Mouse (Mus musculus) heart, embryonic 16.5 days (tissue): ENCODE data around the gene Wdfy1. TPM values are rescaled to one million over a fixed set of nuclear protein-coding genes. Genes with fewer than 3 reads are reported as not detected.

ENCODE experiments used
- ATAC-seq: fragments of 200-750 bp; cut with Nextera tagmentation; replicated peaks from 2 replicates; pipeline ENCODE4 v1.8.0; 2017; ENCODE audit warnings: moderate number of reproducible peaks; ENCODE audit not compliant: insufficient read depth, low FRiP score; ENCODE audit errors: extremely low read depth
- H3K27ac ChIP-seq: fragments of 300-500 bp; sonication (generic); 2 replicates; pipeline ENCODE4 v1.5.1; 2014; ENCODE audit warnings: mild to moderate bottlenecking, low read length, control low read depth, moderate library complexity
- H3K27me3 ChIP-seq: fragments of 300-500 bp; sonication (generic); 2 replicates; pipeline ENCODE4 v1.6.1; 2014; ENCODE audit warnings: low read length, mixed read lengths; ENCODE audit not compliant: control insufficient read depth, insufficient read depth
- H3K36me3 ChIP-seq: fragments of 300-500 bp; sonication (generic); 2 replicates; pipeline ENCODE4 v1.6.1; 2014; ENCODE audit not compliant: control insufficient read depth, insufficient read depth
- H3K4me1 ChIP-seq: fragments of 300-500 bp; sonication (generic); 2 replicates; pipeline ENCODE4 v1.6.1; 2014; ENCODE audit warnings: low read length, mixed read lengths; ENCODE audit not compliant: control insufficient read depth, insufficient read depth
- H3K4me2 ChIP-seq: fragments of 300-500 bp; sonication (generic); 2 replicates; pipeline ENCODE4 v1.6.1; 2014; ENCODE audit warnings: low read depth, mild to moderate bottlenecking, control low read depth, low read length
- H3K4me3 ChIP-seq: fragments of 300-500 bp; sonication (generic); 2 replicates; pipeline ENCODE4 v1.5.1; 2014; ENCODE audit warnings: mild to moderate bottlenecking, control low read depth, low read length
- H3K9ac ChIP-seq: fragments of 300-500 bp; sonication (generic); 2 replicates; pipeline ENCODE4 v1.6.1; 2014; ENCODE audit warnings: low read length, control low read depth
- H3K9me3 ChIP-seq: fragments of 300-500 bp; sonication (generic); replicated peaks from 2 replicates; pipeline ENCODE4 v1.6.1; 2016; ENCODE audit warnings: low read length; ENCODE audit not compliant: control insufficient read depth
- WGBS: fragments of 180-500 bp; shearing (Covaris S2); extraction: QIAGEN DNeasy Blood & Tissue Kit; methylation state at CpG from one replicate; pipeline ENCODE4 v1.1.7; 2014; 5-methylcytosine and 5-hydroxymethylcytosine counted together
- polyA plus RNA-seq: library from polyadenylated mRNA; unstranded; fragments of >200 nt; fragmentation: Nextera tagmentation; extraction: Ambion mirVana; gene quantifications from 2 replicates; pipeline ENCODE4 v1.2.1, GENCODE M21; 2015

The Wdfy1 gene
- 30.0 and 38.5 TPM in 2 replicates for polyA plus RNA-seq

DNA sequence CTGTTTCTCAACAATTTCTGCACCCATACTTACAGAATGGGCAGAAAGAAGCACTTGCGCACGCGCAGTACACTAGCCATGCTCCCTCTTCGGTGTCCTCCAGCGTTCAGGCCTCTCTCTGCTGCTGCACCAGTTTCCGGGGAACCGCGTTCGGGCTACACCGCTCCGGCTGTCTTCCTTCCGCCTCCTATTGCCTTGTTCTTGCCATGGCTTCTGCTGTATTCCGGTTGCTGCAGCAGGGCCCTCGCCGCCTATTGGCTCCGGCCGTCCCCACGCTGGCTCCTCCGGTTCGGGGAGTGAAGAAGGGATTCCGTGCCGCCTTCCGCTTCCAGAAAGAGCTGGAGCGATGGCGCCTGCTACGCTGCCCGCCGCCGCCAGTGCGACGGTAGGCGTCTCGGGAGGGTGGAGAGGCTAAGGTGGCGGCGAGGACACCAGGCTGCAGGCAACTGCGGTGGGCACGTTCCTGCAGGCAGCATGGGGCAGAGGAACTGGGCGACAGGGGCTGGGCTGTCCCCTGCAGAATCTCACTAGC is at the start of gene Wdfy1, which contains the start of gene Mrpl44:
Gene Wdfy1 (minus strand): TSS at position 217 of the 532 bp plus-strand sequence.
Gene Mrpl44 (plus strand): TSS at position 92 of the 532 bp plus-strand sequence.
- no peaks in the 10 kb centered on the region for H3K27me3 ChIP-seq
- H3K36me3 ChIP-seq: peaks cover 29% of the 10 kb centered on the region
- H3K4me2 ChIP-seq: peak within 1 kb of the TSS; percentile 60
- H3K27ac ChIP-seq: peak within 1 kb of the TSS; percentile 91
- peak within 1 kb of the TSS; percentile 99 for H3K4me3 ChIP-seq
- WGBS: under 1% methylated on average over 38 of the region's 38 CpGs
- peak; percentile 99 for ATAC-seq
- H3K4me1 ChIP-seq: peaks cover 6% of the 10 kb centered on the region
- H3K9ac ChIP-seq: peak within 1 kb of the TSS; percentile 97
- H3K9me3 ChIP-seq: no peaks in the 10 kb centered on the region

DNA sequence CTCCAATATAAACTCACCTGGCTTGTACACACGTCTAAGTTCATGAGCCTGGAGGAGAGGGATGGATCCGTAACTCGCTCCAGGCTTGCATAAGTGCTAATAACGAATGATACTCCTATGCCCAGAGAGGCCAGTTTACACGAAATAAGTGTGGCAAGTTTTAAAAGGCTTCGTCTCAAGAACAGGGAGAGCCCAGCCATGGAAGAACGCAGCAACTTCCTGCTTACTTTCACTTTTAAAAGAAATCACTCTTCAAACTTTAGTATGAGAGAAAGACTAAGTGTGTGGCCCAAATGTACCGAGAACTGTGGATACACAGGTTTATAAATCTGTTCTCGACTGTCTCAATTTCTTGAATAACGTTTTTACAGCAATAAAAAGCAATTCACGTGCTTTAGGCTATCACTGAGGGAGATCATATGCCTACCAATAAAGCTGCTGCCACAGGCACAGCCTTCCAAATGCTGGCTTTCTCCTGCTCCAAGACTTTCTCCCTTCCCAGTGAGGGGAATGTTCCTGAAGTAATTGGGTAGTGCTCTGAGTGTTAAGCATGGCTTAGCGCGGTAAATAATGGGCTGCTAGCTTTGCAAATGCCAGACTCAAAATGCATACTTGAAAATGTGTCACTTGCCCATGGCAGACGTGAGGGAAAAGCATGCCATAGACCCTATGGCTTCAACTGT is 48.1 kb upstream of the Wdfy1 start:
- H3K9ac ChIP-seq: no peak overlapping the region
- 0 out of 2 replicates have a peak, but pooled peaks cover 5% of the 10 kb centered on the region for H3K4me1 ChIP-seq
- H3K27ac ChIP-seq: peak overlapping the region; percentile 28; the same call in 1 of the 2 replicates
- H3K4me2 ChIP-seq: peak overlapping the region; percentile 33
- H3K9me3 ChIP-seq: no peaks in the 10 kb centered on the region
- WGBS: 62% methylated on average over 14 of the region's 14 CpGs
- H3K4me3 ChIP-seq: 0 out of 2 replicates have a peak overlapping the region, but pooled peaks have one; percentile 0
- H3K36me3 ChIP-seq: no peaks in the 10 kb centered on the region
- H3K27me3 ChIP-seq: no peaks in the 10 kb centered on the region
- no peak for ATAC-seq

DNA sequence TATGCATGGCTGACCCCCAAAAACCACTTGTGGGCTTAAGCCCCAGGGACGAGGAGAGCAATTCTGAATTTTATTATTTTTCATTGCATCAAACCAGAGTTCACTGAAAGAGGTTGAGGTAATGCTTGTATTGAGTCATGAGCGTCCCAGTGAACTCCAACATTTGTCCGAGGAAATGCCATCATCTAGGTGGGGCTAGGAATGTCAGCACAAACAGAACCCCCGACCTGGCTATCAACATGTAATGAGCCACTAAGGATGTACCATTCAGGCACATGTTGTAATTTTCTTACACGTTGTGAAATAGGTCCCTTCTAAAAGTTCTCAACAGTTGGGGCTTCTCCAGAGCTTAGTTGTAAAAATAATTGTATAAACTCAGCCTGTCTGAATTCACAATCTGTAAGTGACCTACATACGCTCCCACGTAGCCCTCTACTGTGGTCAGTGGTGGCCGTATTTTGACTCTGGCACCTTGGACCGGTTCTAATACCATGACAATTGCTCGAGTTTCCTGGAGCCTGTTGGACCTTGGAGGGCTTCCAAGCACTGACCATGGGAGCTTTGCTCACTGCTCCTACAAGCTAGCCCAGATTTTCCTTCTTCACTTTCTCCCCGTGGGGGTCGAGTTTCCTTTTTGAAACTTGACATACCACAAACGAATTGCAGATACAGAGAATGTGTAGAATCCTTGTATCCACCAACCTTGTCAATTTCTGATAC is 47.0 kb upstream of the Wdfy1 start:
- Histone ChIP-seq H3K4me1 (0 out of 2 replicates have a peak, but pooled peaks cover 5% of the 10 kb centered on the region), H3K36me3 (no peaks in the 10 kb centered on the region), H3K4me3 (no peak overlapping the region), H3K27me3 (no peaks in the 10 kb centered on the region), H3K4me2 (no peak overlapping the region), H3K9ac (no peak overlapping the region), H3K27ac (peak overlapping the region; percentile 15; the same call in 1 of the 2 replicates), H3K9me3 (no peaks in the 10 kb centered on the region)
- ATAC-seq: no peak
- 56% methylated on average over 13 of the region's 13 CpGs for WGBS

GRCm38 (mm10) chr1:79819296-79819879 is 43.4 kb upstream of the Wdfy1 start:
- no peaks in the 10 kb centered on the region for H3K36me3 ChIP-seq
- no peak overlapping the region for H3K4me2 ChIP-seq
- no peak for ATAC-seq
- no peak overlapping the region for H3K4me3 ChIP-seq
- 74% methylated on average over 11 of the region's 11 CpGs for WGBS
- H3K4me1 ChIP-seq: 0 out of 2 replicates have a peak, but pooled peaks cover 5% of the 10 kb centered on the region
- H3K27ac ChIP-seq: no peak overlapping the region; the same call in 1 of the 2 replicates
- H3K9me3 ChIP-seq: no peaks in the 10 kb centered on the region
- no peaks in the 10 kb centered on the region for H3K27me3 ChIP-seq
- H3K9ac ChIP-seq: no peak overlapping the region

GRCm38 (mm10) chr1:79815446-79815845 is 39.5 kb upstream of the Wdfy1 start:
- no peak overlapping the region for H3K27ac ChIP-seq
- no peak overlapping the region for H3K4me3 ChIP-seq
- no peaks in the 10 kb centered on the region for H3K9me3 ChIP-seq
- H3K4me2 ChIP-seq: no peak overlapping the region
- WGBS: 84% methylated on average over 3 of the region's 3 CpGs
- H3K9ac ChIP-seq: no peak overlapping the region
- H3K36me3 ChIP-seq: peaks cover 3% of the 10 kb centered on the region; the same call in 1 of the 2 replicates
- no peaks in the 10 kb centered on the region for H3K27me3 ChIP-seq
- H3K4me1 ChIP-seq: 0 out of 2 replicates have a peak, but pooled peaks cover 2% of the 10 kb centered on the region
- no peak for ATAC-seq

GRCm38 (mm10) chr1:79809447-79809846 is 33.5 kb upstream of the Wdfy1 start:
- 82% methylated on average over 3 of the region's 3 CpGs for WGBS
- H3K4me1 ChIP-seq: peaks cover 6% of the 10 kb centered on the region
- H3K9me3 ChIP-seq: no peaks in the 10 kb centered on the region
- ATAC-seq: no peak
- no peak overlapping the region for H3K9ac ChIP-seq
- H3K4me3 ChIP-seq: no peak overlapping the region
- H3K4me2 ChIP-seq: no peak overlapping the region
- H3K36me3 ChIP-seq: peaks cover 3% of the 10 kb centered on the region; the same call in 1 of the 2 replicates
- H3K27me3 ChIP-seq: no peaks in the 10 kb centered on the region
- no peak overlapping the region for H3K27ac ChIP-seq

GRCm38 (mm10) chr1:79806865-79807264 is 30.9 kb upstream of the Wdfy1 start:
- Histone ChIP-seq H3K9ac (no peak overlapping the region), H3K4me3 (no peak overlapping the region), H3K36me3 (no peaks in the 10 kb centered on the region), H3K4me1 (peaks cover 6% of the 10 kb centered on the region), H3K4me2 (no peak overlapping the region), H3K9me3 (no peaks in the 10 kb centered on the region), H3K27ac (no peak overlapping the region; the same call in 1 of the 2 replicates), H3K27me3 (no peaks in the 10 kb centered on the region)
- ATAC-seq: peak; percentile 72
- 36% methylated on average over 5 of the region's 5 CpGs for WGBS

GRCm38 (mm10) chr1:79803614-79804013 is 27.7 kb upstream of the Wdfy1 start:
- ATAC-seq: no peak
- no peak overlapping the region for H3K27ac ChIP-seq
- no peaks in the 10 kb centered on the region for H3K9me3 ChIP-seq
- peaks cover 6% of the 10 kb centered on the region for H3K4me1 ChIP-seq
- 82% methylated on average over 7 of the region's 7 CpGs for WGBS
- H3K27me3 ChIP-seq: no peaks in the 10 kb centered on the region
- no peak overlapping the region for H3K4me2 ChIP-seq
- H3K9ac ChIP-seq: no peak overlapping the region
- no peak overlapping the region for H3K4me3 ChIP-seq
- H3K36me3 ChIP-seq: no peaks in the 10 kb centered on the region
